Mouse (Mus musculus): ENCODE measurements at regions not wholly inside any gene's neighbourhood (a gene's known extent, or its start where the extent isn't known, plus 50 kb on each side); places are given as distances from the start of the nearest gene placed in this dataset.

DNA sequence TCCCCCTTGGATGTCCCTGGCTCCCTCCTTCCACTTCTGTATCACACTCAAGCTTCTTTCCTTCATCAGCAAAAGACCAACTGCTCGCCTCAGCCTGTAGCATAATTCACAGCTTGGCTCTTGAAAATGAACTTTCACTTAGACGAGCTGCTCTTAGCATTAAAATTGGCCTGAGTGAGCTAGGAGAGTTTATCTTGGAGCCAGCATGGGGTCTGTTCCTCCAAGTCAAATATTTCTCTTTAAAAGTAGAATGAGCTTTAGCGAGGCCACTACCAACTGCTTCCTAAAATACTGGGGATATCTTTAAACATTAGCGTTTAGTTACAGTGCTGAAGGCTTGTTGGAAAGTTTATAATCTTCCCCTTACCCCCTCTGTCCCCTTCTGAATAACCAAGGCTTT lies 124.2 kb upstream of the Auts2 start:
- in situ Hi-C loops (cut with MboI, MseI): no loop called here

DNA sequence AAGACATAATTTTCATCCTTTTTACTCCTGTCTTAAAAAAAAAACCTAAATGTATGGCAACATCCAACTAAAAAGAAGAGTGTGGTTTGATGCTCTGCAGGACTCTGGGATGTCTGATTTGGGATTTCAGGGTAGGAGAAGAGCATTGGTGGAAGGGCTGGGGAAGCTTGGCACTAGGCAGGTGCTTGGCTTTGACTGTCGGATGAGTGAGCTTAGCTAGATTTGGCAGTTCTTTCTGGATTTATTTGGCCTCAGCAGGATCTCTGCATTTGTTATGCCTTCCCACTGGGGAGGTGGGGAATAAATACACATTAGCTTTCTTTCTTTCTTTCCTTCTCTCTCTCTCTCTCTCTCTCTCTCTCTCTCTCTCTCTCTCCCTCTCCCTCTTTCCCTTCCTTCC lies 118.1 kb upstream of the Auts2 start:
- in situ Hi-C loops (cut with MboI, MseI): no loop called here

DNA sequence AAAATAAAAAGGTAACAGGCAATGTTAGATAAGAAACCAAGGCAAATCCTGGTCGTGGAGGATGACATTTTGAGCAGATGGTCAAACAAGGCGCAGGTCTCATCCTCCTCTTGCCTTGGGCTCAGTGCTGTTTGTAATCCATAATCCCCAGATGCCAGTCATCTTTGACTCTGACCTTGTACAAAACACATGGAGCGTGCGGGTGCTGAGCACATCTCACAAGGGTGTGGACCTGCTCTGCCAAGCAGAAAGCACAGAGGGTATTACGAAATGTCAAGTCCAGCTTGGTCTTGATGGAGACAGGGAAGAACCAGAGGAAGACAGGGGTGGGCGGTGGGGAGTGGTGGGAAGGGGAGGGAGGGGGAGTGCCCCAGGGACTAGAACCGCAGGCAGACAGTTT lies 116.9 kb upstream of the Auts2 start:
- in situ Hi-C loops (cut with MboI, MseI): no loop called here

DNA sequence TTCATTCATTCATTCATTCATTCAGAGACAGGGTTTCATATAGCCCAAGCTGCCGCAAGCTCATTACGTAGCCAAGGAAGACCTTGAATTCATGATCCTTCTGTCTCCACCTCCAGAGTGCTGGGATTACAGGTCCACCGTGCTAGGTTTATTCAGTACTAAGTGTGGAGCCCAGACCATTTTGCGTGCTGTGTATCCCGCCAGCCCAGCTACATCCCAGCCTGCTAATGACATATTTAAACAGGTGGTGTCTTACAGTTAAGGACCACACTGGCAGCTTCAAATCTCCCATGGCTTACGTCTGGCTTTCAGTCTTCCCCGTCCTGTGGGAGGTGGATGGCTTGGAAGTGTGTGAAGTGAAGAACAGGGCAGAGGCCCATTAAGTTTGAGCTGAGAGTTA lies 111.2 kb upstream of the Auts2 start:
- in situ Hi-C loops (cut with MboI, MseI): no loop called here

DNA sequence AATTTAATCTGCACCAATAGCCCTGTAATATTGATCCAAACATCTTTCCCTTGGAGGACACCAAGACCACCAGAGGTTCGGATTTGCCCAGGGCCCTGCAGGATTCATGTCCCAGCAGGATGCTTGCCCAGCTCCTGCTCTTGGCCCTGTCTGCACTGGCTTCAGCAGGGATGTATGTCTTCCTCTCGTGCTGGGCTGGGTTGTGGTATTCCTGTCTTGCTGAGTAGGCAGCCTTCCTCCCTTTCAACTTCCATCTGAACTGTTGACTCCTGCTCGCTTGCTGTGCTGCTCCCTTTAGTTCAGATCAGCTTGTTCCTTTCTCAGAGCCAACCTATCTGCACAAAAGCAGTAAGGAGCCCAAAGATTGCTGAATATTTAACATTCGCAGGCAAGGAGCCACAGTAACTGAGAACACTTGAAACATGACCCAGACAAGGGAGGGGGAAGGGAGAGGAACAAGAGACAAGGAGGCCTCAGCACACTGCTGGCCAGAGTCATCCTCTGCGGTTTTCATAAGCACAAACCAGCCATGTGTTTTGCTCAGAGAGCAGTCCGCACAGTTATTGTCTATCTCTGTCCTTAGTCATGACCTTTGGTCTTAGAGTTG lies 110.7 kb upstream of the Auts2 start:
- in situ Hi-C loops (cut with MboI, MseI): no loop called here

DNA sequence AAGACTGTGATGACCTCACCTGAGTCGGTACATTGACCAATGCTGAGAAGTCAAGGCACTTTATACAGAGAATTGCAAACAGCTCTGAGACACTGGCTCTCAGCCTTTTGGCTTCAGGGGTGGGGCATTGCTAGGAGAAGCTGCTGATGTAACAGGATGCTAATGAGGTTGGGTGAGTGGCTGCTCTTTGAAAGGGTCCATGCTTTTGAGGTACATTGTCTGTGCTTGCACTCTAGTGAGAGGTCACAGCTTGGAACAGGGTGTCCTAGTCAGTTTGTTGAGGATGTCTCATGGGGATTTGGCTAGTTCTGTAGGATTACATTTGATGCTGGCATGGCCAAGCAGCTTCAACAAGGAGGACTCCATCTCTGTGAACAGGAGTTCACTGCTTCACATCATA lies 109.1 kb upstream of the Auts2 start:
- in situ Hi-C loops (cut with MboI, MseI): no loop called here

DNA sequence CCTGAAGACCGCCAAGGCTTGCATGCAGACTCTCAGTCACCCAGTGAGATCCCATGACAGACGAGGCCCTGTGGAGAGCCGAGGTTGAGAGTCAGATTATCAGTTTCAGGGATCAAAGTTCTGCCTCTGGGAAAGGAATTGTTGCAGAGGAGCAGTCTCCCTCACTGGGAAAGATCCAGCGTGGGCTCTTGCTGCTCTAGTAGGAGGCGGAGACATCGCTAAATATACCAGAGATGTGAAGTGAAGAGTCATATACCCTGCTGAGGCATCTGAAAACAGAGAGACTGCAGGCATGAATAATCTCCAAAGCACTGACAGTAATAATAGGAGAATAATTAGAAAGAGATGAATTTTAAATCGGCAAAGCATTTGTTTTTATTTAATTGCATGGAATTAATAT lies 106.6 kb upstream of the Auts2 start:
- in situ Hi-C loops (cut with MboI, MseI): no loop called here

DNA sequence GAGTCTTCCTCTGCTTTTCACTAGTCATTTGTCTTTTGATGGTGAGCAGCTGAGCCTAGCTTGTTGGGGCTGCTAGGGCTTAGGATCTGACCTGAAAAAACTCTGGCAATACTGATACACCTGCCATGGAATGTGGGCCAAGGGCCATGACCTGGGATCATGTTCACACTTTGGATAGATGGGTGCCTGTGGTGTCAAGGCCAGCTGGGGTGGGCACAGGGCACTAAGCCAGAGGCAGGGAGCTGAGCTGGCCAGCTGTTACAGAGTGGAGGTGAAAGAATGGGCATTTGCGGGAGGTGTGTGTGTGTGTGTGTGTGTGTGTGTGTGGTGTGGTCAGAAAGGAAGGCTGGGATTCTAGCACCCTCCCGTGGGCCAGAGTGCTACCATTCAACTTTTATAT lies 105.6 kb upstream of the Auts2 start:
- in situ Hi-C loops (cut with MboI, MseI): no loop called here

DNA sequence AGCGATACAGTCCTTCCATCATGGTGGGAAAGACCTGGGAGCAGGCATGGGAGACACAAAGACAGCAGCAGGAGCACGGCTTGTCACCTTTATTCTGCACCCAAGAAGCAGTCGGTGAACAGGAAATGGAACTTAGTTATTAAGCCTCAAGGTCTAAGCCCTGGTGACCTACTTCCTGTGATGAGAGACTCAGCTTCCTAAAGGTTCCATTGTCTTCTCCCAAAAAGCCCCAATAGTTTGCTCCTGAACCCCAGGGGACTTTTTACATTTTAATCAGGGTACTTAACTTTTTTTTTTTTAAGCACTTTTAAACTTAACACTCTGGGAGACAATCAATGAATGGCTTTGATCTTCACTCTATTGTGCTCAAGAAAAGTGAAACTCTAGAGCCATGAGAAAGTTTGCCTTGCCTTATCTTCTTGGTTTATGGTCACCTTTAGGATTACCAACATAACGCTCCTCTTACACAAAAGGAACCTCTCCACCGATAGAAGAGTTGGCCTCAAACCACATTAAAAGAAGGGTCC lies 101.6 kb upstream of the Auts2 start:
- in situ Hi-C loops (cut with MboI, MseI): no loop called here

DNA sequence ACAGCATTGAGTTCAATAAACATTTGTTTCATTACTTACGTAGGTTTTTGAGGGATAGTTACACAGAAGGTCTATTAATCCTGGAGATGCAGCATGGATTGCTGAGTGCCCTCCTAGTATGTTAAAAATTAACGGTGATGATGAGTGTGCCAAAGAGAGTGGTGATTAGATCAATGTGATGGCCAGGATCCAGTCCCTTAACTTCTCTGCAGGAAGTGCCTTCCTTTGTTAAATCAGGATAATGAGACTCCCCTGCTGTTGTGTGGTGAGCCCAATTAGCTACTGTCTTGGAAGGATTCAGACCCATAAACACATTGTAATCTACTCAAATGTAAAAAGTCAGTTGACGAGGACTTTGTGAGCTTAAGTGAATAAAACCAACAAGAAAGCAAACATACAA lies 100.1 kb upstream of the Auts2 start:
- in situ Hi-C loops (cut with MboI, MseI): no loop called here

DNA sequence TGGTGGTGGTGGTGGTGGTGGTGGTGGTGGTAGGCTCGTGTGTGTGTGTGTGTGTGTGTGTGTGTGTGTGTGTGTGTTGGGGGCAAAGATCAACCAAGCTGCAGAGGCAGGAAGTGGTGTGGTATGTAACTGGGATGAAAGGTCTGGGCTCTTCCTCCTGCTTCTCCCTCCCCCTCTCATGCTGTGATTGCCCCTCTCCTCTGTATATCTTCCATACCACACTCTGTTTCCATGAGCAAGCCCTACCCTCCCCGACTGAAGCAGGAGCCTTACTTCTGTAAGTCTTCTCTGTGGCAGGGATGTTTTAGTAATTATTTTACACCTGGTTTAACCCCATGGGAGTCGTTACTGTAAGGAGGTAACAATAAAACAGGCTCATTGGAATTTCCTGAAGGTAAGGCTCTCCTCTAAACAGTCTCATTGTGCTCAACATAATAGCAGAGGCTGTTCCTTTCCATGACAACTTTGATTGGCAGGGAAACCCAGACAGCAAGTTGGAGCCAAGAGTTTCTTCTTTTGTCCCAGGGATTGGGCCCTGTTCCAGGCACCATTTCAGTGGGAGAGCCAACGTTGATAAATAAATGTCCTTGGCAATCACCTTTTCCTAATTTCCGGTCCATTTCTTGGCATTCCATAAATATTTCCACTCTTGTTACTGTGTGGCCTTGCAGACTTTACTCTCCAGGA lies 90.2 kb upstream of the Auts2 start:
- in situ Hi-C loops (cut with MboI, MseI): no loop called here

DNA sequence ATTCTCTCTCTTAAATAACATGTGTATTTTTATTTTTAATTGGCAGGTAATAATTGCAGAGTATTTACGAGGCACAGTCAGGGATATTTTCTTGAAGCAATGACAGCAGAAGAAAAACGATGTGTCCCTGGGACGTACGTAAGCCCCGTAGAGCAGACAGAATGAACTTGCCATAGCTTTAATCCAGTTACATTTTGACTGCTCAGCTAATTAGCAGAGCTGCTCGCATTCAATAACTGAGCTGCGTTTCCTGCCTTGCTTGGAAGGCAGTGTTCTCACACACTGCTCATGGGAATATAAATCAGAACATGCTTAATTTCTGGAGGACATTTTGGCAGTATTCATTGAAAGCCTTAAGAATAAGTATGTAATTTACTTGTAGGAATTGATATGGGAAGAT lies 78.6 kb upstream of the Auts2 start:
- in situ Hi-C loops (cut with MboI, MseI): no loop called here

DNA sequence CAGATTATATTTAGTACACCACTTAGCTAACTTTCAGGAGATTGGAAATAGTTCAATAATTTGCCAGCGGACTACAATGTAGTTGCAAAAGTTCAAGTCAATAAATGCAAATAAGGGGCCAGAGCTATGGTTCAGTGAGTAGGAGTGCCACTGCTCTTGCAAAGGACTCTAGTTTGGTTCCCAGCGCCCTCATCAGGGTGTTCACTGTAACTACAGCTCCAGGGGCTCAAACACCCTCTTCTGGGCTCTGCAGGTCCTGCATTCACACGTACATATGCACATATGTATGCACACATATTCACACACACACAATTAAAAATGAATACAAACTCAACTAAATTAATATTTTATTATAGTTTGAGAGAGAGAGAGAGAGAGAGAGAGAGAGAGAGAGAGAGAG lies 74.1 kb upstream of the Auts2 start:
- in situ Hi-C loops (cut with MboI, MseI): no loop called here

DNA sequence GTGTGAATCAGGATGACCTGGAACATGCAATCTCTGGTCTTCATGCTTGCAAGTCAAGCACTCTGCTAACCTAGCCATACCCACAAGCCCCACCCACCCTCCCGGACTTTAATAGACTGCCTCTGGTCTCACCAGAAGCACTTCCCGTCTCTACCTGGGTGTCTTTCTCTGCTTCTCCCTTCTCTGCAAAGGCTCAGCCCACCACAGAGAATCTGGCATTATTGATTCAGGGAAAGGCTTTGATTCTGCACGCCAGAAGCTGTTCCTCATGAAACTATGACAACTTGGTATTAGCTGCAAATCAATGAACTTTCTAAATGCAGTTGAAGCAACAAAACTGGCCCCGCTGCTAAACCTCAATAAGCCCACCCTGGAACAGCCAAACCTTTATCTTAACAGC lies 66.1 kb upstream of the Auts2 start:
- in situ Hi-C loops (cut with MboI, MseI): no loop called here

DNA sequence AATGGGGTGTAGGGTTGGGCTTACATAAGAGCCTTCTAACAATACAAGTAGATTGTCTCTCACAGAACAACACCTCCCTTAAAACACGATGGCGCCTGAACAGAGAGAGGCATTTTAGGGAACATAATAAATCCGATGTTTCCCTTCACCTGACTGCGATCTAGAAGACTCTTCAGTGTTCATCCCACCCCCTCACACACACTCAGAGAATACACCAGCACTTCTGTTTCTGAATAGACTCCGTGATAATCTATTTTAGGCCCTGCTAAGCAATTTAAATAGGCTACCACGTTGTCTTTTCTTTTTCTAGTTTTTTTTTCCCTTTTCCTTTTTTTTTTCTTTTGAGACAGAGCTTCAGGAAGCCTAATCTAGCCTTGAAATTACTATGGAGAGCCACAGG lies 63.1 kb upstream of the Auts2 start:
- in situ Hi-C loops (cut with MboI, MseI): no loop called here

DNA sequence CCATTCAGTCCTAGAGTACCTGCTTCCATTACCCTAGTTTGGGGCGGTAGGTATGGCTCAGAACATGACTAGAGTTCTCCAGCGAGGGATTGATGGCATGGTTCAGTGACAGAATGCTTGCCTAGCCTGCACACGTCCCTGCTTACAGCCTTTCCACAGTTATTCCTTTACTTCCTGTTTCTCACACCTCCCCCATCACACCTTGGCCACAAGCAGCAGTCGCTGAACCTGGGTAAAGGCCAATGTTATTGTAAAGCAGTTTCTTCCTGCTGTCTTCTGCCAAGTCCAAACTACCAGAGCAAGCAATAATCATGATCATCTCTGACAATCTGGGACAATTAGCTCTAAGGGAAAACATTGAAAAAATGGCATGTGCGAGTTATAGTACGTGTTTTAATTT lies 51.7 kb upstream of the Auts2 start:
- in situ Hi-C loops (cut with MboI, MseI): no loop called here
